Mouse (Mus musculus) CH12.LX (cell line): ENCODE measurements around the gene Il10ra. TPM values are rescaled to one million over a fixed set of nuclear protein-coding genes. Genes with fewer than 3 reads are reported as not detected.

Experiments
- DNase-seq: peaks from one replicate; pipeline ENCODE4 v3.0.0-alpha.2; 2013; ENCODE audit errors: extremely low read depth
- H3K27ac ChIP-seq: 2 replicates; pipeline ENCODE4 v1.5.1; 2012; ENCODE audit warnings: low read depth, mild to moderate bottlenecking, control low read depth, moderate library complexity; ENCODE audit not compliant: insufficient read depth
- H3K27me3 ChIP-seq: replicated peaks from 2 replicates; pipeline ENCODE3; 2012; ENCODE audit warnings: inconsistent platforms
- H3K36me3 ChIP-seq, 2 experiments: replicated peaks in 1 of 2; 2 replicates each; pipeline versions ENCODE3 to v1.6.1; 2012; ENCODE audit warnings: inconsistent platforms in 1 of 2, low read length in 1 of 2, mild to moderate bottlenecking in 1 of 2, mixed read lengths in 1 of 2, moderate library complexity in 1 of 2; ENCODE audit not compliant: control insufficient read depth in 1 of 2, insufficient read depth in 1 of 2
- H3K4me1 ChIP-seq, 2 experiments: 2 replicates each; pipeline ENCODE4 v1.6.1; 2012; ENCODE audit warnings: inconsistent platforms in 1 of 2, moderate library complexity in 1 of 2; ENCODE audit not compliant: insufficient read depth in 2 of 2, control insufficient read depth in 1 of 2
- H3K4me2 ChIP-seq: 2 replicates; pipeline ENCODE4 v1.6.1; 2012; ENCODE audit warnings: low read depth, mild to moderate bottlenecking, control low read depth; ENCODE audit not compliant: poor library complexity, insufficient read depth, severe bottlenecking
- H3K4me3 ChIP-seq, 3 experiments: fragments of 150-350 bp in 1 of 3; sonication (generic) in 1 of 3; replicated peaks in 1 of 3; 2 replicates each; pipeline versions ENCODE3 to v1.5.1; 2011 to 2012; ENCODE audit warnings: low read depth in 2 of 3, low read length in 2 of 3, mild to moderate bottlenecking in 2 of 3, moderate library complexity in 2 of 3, control low read depth in 1 of 3, improper control_type of control experiment in 1 of 3, inconsistent platforms in 1 of 3, mixed read lengths in 1 of 3; ENCODE audit not compliant: poor library complexity in 1 of 3
- H3K79me2 ChIP-seq: replicated peaks from 2 replicates; pipeline ENCODE4 v1.6.1; 2012; ENCODE audit warnings: mild to moderate bottlenecking, moderate library complexity; ENCODE audit not compliant: control insufficient read depth, poor library complexity, insufficient read depth, severe bottlenecking; ENCODE audit errors: extremely low read depth
- H3K9ac ChIP-seq: 2 replicates; pipeline ENCODE4 v1.6.1; 2012; ENCODE audit warnings: low read depth, mild to moderate bottlenecking, control low read depth, moderate library complexity; ENCODE audit not compliant: insufficient read depth
- H3K9me3 ChIP-seq: replicated peaks from 2 replicates; pipeline ENCODE3; 2012; ENCODE audit warnings: low read length, inconsistent platforms, mixed read lengths
- BHLHE40 ChIP-seq: IDR thresholded peaks from 2 replicates; pipeline ENCODE4 v1.6.1; 2011; ENCODE audit warnings: mild to moderate bottlenecking, low read depth, low read length, improper control_type of control experiment
- CHD1 ChIP-seq: IDR thresholded peaks from 2 replicates; pipeline ENCODE4 v1.6.1; 2012; ENCODE audit warnings: low read depth, low read length, improper control_type of control experiment, inconsistent platforms
- E2F4 ChIP-seq: IDR thresholded peaks from 2 replicates; pipeline ENCODE4 v1.6.1; 2011; ENCODE audit warnings: low read depth, low read length, improper control_type of control experiment; ENCODE audit not compliant: insufficient replicate concordance
- ELF1 ChIP-seq: IDR thresholded peaks from 2 replicates; pipeline ENCODE4 v1.6.1; 2014; ENCODE audit warnings: low read depth, mild to moderate bottlenecking, inconsistent platforms, low read length, improper control_type of control experiment
- EP300 ChIP-seq: IDR thresholded peaks from 2 replicates; pipeline ENCODE4 v1.6.1; 2011; ENCODE audit warnings: low read length, improper control_type of control experiment
- HCFC1 ChIP-seq: IDR thresholded peaks from 2 replicates; pipeline ENCODE4 v1.6.1; 2012; ENCODE audit warnings: low read depth, mild to moderate bottlenecking, inconsistent platforms, low read length, improper control_type of control experiment
- IRF4 ChIP-seq: IDR thresholded peaks from 2 replicates; pipeline ENCODE4 v1.6.1; 2014; ENCODE audit warnings: low read depth, mild to moderate bottlenecking, inconsistent platforms, low read length, improper control_type of control experiment
- JUN ChIP-seq: IDR thresholded peaks from 2 replicates; pipeline ENCODE4 v1.6.1; 2011; ENCODE audit warnings: low read depth, mild to moderate bottlenecking, low read length, improper control_type of control experiment, moderate library complexity; ENCODE audit not compliant: insufficient read depth
- KAT2A ChIP-seq: IDR thresholded peaks from 2 replicates; pipeline ENCODE4 v1.6.1; 2012; ENCODE audit warnings: low read length, improper control_type of control experiment, inconsistent platforms; ENCODE audit not compliant: insufficient replicate concordance
- MAX ChIP-seq: IDR thresholded peaks from 2 replicates; pipeline ENCODE4 v1.6.1; 2011; ENCODE audit warnings: low read length, improper control_type of control experiment
- MAZ ChIP-seq: IDR thresholded peaks from 2 replicates; pipeline ENCODE4 v1.6.1; 2012; ENCODE audit warnings: low read depth, mild to moderate bottlenecking, inconsistent platforms, low read length, improper control_type of control experiment, moderate library complexity
- MEF2A ChIP-seq: IDR thresholded peaks from 2 replicates; pipeline ENCODE4 v1.6.1; 2014; ENCODE audit warnings: low read depth, mild to moderate bottlenecking, inconsistent platforms, low read length, improper control_type of control experiment, borderline replicate concordance
- MXI1 ChIP-seq: IDR thresholded peaks from 2 replicates; pipeline ENCODE4 v1.6.1; 2011; ENCODE audit warnings: mild to moderate bottlenecking, low read depth, low read length, improper control_type of control experiment
- MYC ChIP-seq: IDR thresholded peaks from 2 replicates; pipeline ENCODE4 v1.6.1; 2011; ENCODE audit warnings: low read depth, mild to moderate bottlenecking, improper control_type of control experiment, low read length
- POLR2A ChIP-seq: IDR thresholded peaks from 2 replicates; pipeline ENCODE4 v1.6.1; 2011; ENCODE audit warnings: low read depth, mild to moderate bottlenecking, improper control_type of control experiment, low read length
- POLR2AphosphoS2 ChIP-seq: IDR thresholded peaks from 2 replicates; pipeline ENCODE4 v1.6.1; 2011; ENCODE audit warnings: low read depth, low read length, improper control_type of control experiment
- SIN3A ChIP-seq: IDR thresholded peaks from 2 replicates; pipeline ENCODE4 v1.6.1; 2012; ENCODE audit warnings: low read length, improper control_type of control experiment, inconsistent platforms
- TBP ChIP-seq: conservative IDR thresholded peaks from 2 replicates; pipeline ENCODE4 v1.6.1; 2011; ENCODE audit warnings: low read depth, low read length, improper control_type of control experiment
- UBTF ChIP-seq: IDR thresholded peaks from 2 replicates; pipeline ENCODE4 v1.6.1; 2012; ENCODE audit warnings: low read depth, mild to moderate bottlenecking, inconsistent platforms, low read length, improper control_type of control experiment, moderate library complexity
- USF1 ChIP-seq: IDR thresholded peaks from 2 replicates; pipeline ENCODE4 v1.6.1; 2014; ENCODE audit warnings: low read depth, mild to moderate bottlenecking, inconsistent platforms, low read length, improper control_type of control experiment
- USF2 ChIP-seq: conservative IDR thresholded peaks from 2 replicates; pipeline ENCODE4 v1.6.1; 2011; ENCODE audit warnings: low read depth, low read length, improper control_type of control experiment
- ZKSCAN1 ChIP-seq: IDR thresholded peaks from 2 replicates; pipeline ENCODE4 v1.6.1; 2012; ENCODE audit warnings: low read depth, inconsistent platforms, low read length, improper control_type of control experiment, borderline replicate concordance
- ZMIZ1 ChIP-seq: IDR thresholded peaks from 2 replicates; pipeline ENCODE4 v1.6.1; 2012; ENCODE audit warnings: low read depth, mild to moderate bottlenecking, inconsistent platforms, low read length, improper control_type of control experiment
- ZNF384 ChIP-seq: IDR thresholded peaks from 2 replicates; pipeline ENCODE4 v1.6.1; 2012; ENCODE audit warnings: low read depth, low read length, improper control_type of control experiment, inconsistent platforms
- dilution Hi-C: fragments of 300-500 bp; cut with MboI; formaldehyde crosslinking; loops from 2 replicates; pipeline ENCODE4 v1.14.3; 2020; ENCODE audit warnings: low sequenced_read_pairs; ENCODE audit not compliant: extremely low pct_unique_long_range_greater_than_20kb, extremely low pct_ligation_motif_present
- in situ Hi-C: fragments of 300-500 bp; cut with MboI; formaldehyde crosslinking; loops from 3 replicates; pipeline ENCODE4 v1.14.3; 2019; ENCODE audit warnings: low sequenced_read_pairs, low pct_ligation_motif_present, low pct_unique_long_range_greater_than_20kb, mixed read lengths
- polyA plus RNA-seq: library from polyadenylated mRNA; unstranded; fragments of >175 nt; gene quantifications from 2 replicates; pipeline ENCODE4 v1.2.1, GENCODE M21; 2012; ENCODE audit warnings: low read depth; ENCODE audit not compliant: insufficient read length
- total RNA-seq, 2 experiments: library from RNA; depleted of rRNA; stranded (reverse); fragments of 300-350 nt in 1 of 2; fragments of >200 nt in 1 of 2; gene quantifications; 2 replicates each; pipeline ENCODE4 v1.2.3; 2012 to 2014

The Il10ra gene
- total and polyA plus RNA-seq, 3 experiments = 3.1 to 5.1 (median 3.9) TPM

DNA sequence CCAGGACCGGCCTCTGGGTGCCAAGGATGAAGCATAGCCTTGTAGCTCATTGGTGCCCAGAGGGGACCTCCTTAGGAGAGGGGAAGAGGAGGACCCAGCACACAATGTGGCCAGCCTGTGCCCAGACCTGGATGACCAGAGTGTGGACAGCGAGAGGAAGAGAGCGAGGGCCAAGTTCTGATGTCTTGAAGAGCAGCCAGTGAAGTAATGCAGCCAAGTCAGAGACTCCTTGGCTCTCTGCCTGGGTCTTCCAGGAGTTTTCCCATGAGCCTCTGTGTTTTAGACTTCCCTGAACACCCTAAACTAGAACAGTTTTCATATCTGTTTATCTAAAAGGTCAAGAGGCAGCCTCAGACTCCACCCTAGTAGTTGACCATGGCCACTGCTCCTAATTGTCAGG lies 48.7 kb upstream of the Il10ra start:
- TF ChIP-seq E2F4 = no peak
- TF ChIP-seq ZMIZ1 = no peak
- no peak for TF ChIP-seq MEF2A
- no peak for TF ChIP-seq IRF4
- no peak for TF ChIP-seq SIN3A
- no peak for TF ChIP-seq USF2
- TF ChIP-seq ELF1 = no peak
- TF ChIP-seq MXI1 = no peak
- no peak for TF ChIP-seq MAZ
- no peak for TF ChIP-seq ZNF384
- no peak for TF ChIP-seq CHD1
- no peak for TF ChIP-seq UBTF
- in situ Hi-C loops = no loop called here
- Histone ChIP-seq H3K4me1 (peaks cover 0 to 10% of the 10 kb centered on the region in 2 experiments; a peak in 2 of 4 replicates), H3K9ac (no peak overlapping the region), H3K9me3 (no peaks in the 10 kb centered on the region), H3K27ac (no peak overlapping the region), H3K4me2 (no peak overlapping the region), H3K4me3 (no peak overlapping the region), H3K36me3 (no peaks in the 10 kb centered on the region), H3K27me3 (peaks cover 65% of the 10 kb centered on the region), H3K79me2 (no peaks in the 10 kb centered on the region)
- no peak for DNase-seq
- dilution Hi-C loops = no loop called here

DNA sequence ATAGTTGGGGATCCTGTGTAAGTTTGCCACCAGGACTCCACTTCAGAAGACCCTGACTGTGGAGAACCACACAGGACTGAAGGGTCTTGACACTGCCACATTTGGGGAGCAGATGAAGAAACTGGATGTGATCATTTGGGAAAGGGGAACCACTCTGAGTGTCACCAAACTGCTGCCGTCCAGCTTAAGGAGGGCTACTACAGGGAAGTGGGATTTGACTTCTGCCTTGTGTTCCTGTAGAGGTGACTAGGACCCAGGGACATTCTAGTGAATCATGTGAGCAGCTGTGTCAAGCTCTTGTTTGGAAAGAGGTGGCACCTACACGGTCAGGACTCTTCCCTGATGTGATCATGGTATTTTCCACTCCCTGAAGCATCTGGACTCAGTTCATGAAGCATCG lies 45.0 kb upstream of the Il10ra start:
- no peaks in the 10 kb centered on the region for H3K9me3 ChIP-seq
- no peaks in the 10 kb centered on the region for H3K36me3 ChIP-seq
- H3K4me1 ChIP-seq = peaks cover 0 to 6% of the 10 kb centered on the region in 2 experiments; a peak in 1 of 4 replicates
- no peak overlapping the region for H3K4me3 ChIP-seq
- dilution Hi-C loops (no loop called here), in situ Hi-C loops (no loop called here)
- H3K79me2 ChIP-seq = no peaks in the 10 kb centered on the region
- peaks cover 62% of the 10 kb centered on the region for H3K27me3 ChIP-seq
- no peak overlapping the region for H3K9ac ChIP-seq
- no peak for TF ChIP-seq KAT2A
- no peak for TF ChIP-seq E2F4
- TF ChIP-seq POLR2A = no peak
- H3K4me2 ChIP-seq = no peak overlapping the region
- no peak overlapping the region for H3K27ac ChIP-seq
- DNase-seq = no peak

DNA sequence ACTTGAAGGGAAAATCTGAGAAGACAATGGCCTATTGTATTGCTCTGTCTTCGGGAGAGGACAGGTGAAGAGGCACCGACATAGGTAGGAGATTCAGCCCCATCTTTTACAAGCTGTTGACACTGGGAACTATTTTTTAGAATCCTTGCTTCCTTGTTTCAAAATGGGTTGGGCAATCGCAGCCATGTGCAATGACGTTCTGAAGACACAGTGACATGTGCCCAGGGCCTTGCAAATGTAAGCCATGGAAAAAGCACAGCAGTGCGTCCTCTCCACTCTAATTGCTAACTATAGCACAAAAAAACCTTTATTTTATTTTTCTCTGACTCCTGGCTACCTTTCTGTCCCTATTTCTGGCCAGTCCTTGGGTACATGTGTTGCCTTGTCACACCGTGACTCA lies 42.9 kb upstream of the Il10ra start:
- Histone ChIP-seq H3K79me2 (no peaks in the 10 kb centered on the region), H3K9me3 (no peaks in the 10 kb centered on the region), H3K4me2 (no peak overlapping the region), H3K27me3 (peaks cover 55% of the 10 kb centered on the region), H3K36me3 (no peaks in the 10 kb centered on the region), H3K4me3 (no peak overlapping the region), H3K9ac (no peak overlapping the region), H3K4me1 (peaks cover 0 to 8% of the 10 kb centered on the region in 2 experiments; a peak in 2 of 4 replicates), H3K27ac (no peak overlapping the region)
- DNase-seq = no peak
- dilution Hi-C loops = no loop called here
- TF ChIP-seq TBP = no peak
- TF ChIP-seq MYC = no peak
- no peak for TF ChIP-seq SIN3A
- no peak for TF ChIP-seq JUN
- TF ChIP-seq EP300 = no peak
- no peak for TF ChIP-seq MAZ
- TF ChIP-seq HCFC1 = no peak
- TF ChIP-seq MAX = no peak
- no peak for TF ChIP-seq ZKSCAN1
- no peak for TF ChIP-seq MEF2A
- no peak for TF ChIP-seq POLR2AphosphoS2
- TF ChIP-seq BHLHE40 = no peak
- no peak for TF ChIP-seq KAT2A
- TF ChIP-seq CHD1 = no peak
- TF ChIP-seq E2F4 = no peak
- TF ChIP-seq IRF4 = no peak
- TF ChIP-seq USF1 = no peak
- in situ Hi-C loops = no loop called here
